Mouse (Mus musculus) midbrain, embryonic 10.5 days (tissue): ENCODE results near the gene Gm10477. TPM values are rescaled to one million over a fixed set of nuclear protein-coding genes. Genes with fewer than 3 reads are reported as not detected.
A peak's percentile ranks its signal among the peaks of the same experiment; 100 is the strongest.
"Not testable (repeated sequence)": the region's sequence is repeated elsewhere in the genome, so short reads cannot be mapped to it uniquely, and the experiment has no call there.

Experiments used
- DNase-seq: peaks from one replicate; pipeline ENCODE4 v3.0.0-alpha.2; 2017; ENCODE audit warnings: low spot score
- H3K27ac ChIP-seq: fragments of 300-500 bp; sonication (generic); replicated peaks from 2 replicates; pipeline ENCODE4 v1.5.1; 2016; ENCODE audit warnings: mild to moderate bottlenecking
- H3K27me3 ChIP-seq: fragments of 300-500 bp; sonication (generic); 2 replicates; pipeline ENCODE4 v1.6.1; 2016; ENCODE audit warnings: low read depth, mild to moderate bottlenecking; ENCODE audit not compliant: poor library complexity, severe bottlenecking
- H3K36me3 ChIP-seq: fragments of 300-500 bp; sonication (generic); 2 replicates; pipeline ENCODE4 v1.6.1; 2016; ENCODE audit warnings: mild to moderate bottlenecking, moderate library complexity
- H3K4me1 ChIP-seq: fragments of 300-500 bp; sonication (generic); 2 replicates; pipeline ENCODE4 v1.6.1; 2016
- H3K4me3 ChIP-seq: fragments of 300-500 bp; sonication (generic); 2 replicates; pipeline ENCODE4 v1.5.1; 2016; ENCODE audit warnings: mild to moderate bottlenecking, moderate library complexity
- H3K9me3 ChIP-seq: fragments of 300-500 bp; sonication (generic); replicated peaks from 2 replicates; pipeline ENCODE4 v1.6.1; 2016; ENCODE audit warnings: mild to moderate bottlenecking
- WGBS: fragments of 180-500 bp; shearing (Covaris S2); methylation state at CpG from one replicate; pipeline ENCODE4 v1.1.7; 2016; 5-methylcytosine and 5-hydroxymethylcytosine counted together
- polyA plus RNA-seq: library from polyadenylated mRNA; unstranded; fragments of >200 nt; fragmentation: Nextera tagmentation; extraction: Ambion mirVana; gene quantifications from 2 replicates; pipeline ENCODE4 v1.2.1, GENCODE M21; 2016

The Gm10477 gene
- polyA plus RNA-seq, result not detected in 2 replicates

DNA sequence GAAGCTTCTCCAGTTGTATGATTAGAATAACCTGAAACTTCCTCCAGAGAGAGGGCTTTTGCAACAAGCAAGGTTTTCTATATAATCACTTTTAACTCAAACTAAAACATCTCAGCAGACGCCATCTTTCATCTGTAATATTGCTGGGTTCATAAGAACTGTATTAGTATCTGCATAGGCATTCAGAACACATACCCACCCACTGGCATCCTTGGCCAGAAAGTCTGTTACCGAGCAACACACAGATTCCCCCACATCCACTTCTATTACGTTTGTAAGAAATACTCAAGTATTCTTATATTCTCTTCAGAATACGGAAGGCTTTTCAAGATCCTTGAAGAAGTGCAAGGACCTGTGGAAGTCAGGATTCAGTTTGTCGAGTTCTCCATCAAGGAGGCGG, at the start of gene Gm10477:
Gm10477 (plus strand) TSS at position 301 of the 400 bp plus-strand sequence.
- H3K9me3 ChIP-seq, H3K36me3 ChIP-seq, DNase-seq, H3K27ac ChIP-seq, H3K27me3 ChIP-seq, H3K4me3 ChIP-seq, H3K4me1 ChIP-seq: not testable (repeated sequence)
- 92% methylated on average over 6 of the region's 6 CpGs for WGBS

DNA sequence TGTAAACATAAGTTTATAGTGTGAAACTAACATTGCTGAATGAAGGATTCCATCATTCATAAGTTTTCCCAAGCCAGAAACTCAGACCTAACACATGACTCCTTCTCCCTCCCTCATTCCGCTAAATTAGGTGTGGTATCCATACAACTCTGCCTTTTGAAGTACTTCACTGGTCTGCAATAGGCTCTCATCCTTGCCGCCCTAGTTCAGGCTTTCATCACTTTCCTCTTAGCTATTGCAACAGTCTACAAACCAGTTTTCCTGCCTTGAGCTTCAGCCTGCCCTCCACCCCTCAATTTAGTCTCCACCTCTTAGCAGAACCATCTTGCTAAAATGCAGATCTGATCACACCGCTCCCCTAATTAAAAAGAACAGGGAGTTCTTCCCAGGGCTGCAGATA, 47.0 kb upstream of the Gm10477 start:
- DNase-seq, result no peak
- Histone ChIP-seq H3K27ac (no peak overlapping the region), H3K4me1 (no peaks in the 10 kb centered on the region), H3K27me3 (no peaks in the 10 kb centered on the region), H3K4me3 (no peak overlapping the region), H3K36me3 (peaks cover 18% of the 10 kb centered on the region), H3K9me3 (no peaks in the 10 kb centered on the region)
- 91% methylated on average over 3 of the region's 3 CpGs for WGBS

GRCm38 (mm10) chrX:56481906-56482305, 42.6 kb upstream of the Gm10477 start:
- Histone ChIP-seq H3K27ac (no peak overlapping the region), H3K4me1 (no peaks in the 10 kb centered on the region), H3K27me3 (no peaks in the 10 kb centered on the region), H3K4me3 (no peak overlapping the region), H3K9me3 (no peaks in the 10 kb centered on the region), H3K36me3 (peaks cover 32% of the 10 kb centered on the region)
- no peak for DNase-seq
- WGBS, result 68% methylated on average over 3 of the region's 3 CpGs

DNA sequence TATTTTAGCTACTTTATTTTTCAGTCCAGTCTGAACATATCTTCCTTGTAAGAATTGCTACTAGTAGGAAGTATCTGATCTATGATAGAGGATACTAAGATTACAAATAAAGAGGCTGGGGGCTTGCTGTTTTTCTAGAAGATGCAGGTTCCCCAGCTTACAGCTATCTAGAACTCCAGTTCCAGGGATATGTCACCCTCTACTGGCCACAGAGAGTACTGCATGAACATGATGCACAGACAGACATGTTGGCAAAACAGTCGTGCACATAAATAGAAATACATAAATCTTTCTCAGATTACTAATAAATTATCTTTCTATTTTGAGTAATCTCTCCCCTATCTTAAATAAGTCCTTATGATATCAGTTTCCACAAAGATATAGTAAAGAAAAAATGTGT, 34.8 kb upstream of the Gm10477 start:
- peak; percentile 57 for DNase-seq
- Histone ChIP-seq H3K27me3 (no peaks in the 10 kb centered on the region), H3K4me3 (no peak overlapping the region), H3K36me3 (peaks cover 6% of the 10 kb centered on the region; the same call in 1 of the 2 replicates), H3K4me1 (no peaks in the 10 kb centered on the region), H3K27ac (no peak overlapping the region), H3K9me3 (no peaks in the 10 kb centered on the region)
- 11% methylated on average over 1 of the region's 1 CpGs for WGBS

DNA sequence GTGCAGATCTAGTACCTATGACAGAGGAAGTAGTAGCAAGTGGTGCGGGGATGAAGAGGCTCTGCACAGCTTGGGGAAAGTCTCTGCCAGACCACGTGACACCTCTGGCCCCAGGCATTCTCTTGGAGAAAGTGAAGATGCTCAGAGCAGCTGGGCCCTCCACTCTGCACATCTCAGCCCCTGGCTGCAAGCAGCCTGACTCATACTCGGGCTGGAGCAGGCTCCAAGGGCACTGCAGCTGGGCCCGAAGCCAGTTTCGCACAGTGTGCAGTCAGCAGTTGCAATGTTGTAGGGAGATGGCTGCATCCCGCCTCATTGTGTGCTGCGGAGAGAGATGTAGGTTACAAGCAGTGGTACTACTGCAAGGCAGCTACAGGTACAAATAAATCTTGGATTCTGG, 27.3 kb upstream of the Gm10477 start:
- Histone ChIP-seq H3K27ac (no peak overlapping the region), H3K9me3 (no peaks in the 10 kb centered on the region), H3K36me3 (peaks cover 26% of the 10 kb centered on the region), H3K4me3 (no peak overlapping the region), H3K4me1 (no peaks in the 10 kb centered on the region), H3K27me3 (no peaks in the 10 kb centered on the region)
- DNase-seq, result no peak
- WGBS, result 84% methylated on average over 7 of the region's 7 CpGs

- Histone ChIP-seq H3K36me3 (no peaks in the 10 kb centered on the region), H3K4me3 (no peak overlapping the region), H3K27ac (no peak overlapping the region), H3K9me3 (no peaks in the 10 kb centered on the region), H3K4me1 (no peaks in the 10 kb centered on the region), H3K27me3 (no peaks in the 10 kb centered on the region)
- peak; percentile 47 for DNase-seq
- 7% methylated on average over 3 of the region's 3 CpGs for WGBS
Observed at GRCm38 (mm10) chrX:56531266-56531665, 6.7 kb downstream of the Gm10477 start.

- H3K36me3 ChIP-seq, result no peaks in the 10 kb centered on the region
- peak; percentile 25 for DNase-seq
- H3K27ac ChIP-seq, result no peak overlapping the region
Observed at GRCm38 (mm10) chrX:56537162-56537561, 12.6 kb downstream of the Gm10477 start.

GRCm38 (mm10) chrX:56549506-56549905, 25.0 kb downstream of the Gm10477 start, which contains the start of gene Gm648:
Gene Gm648, minus strand, starts transcription at chrX:56549606.
- H3K4me1 ChIP-seq, result no peaks in the 10 kb centered on the region
- WGBS, result 88% methylated on average over 7 of the region's 7 CpGs
- no peaks in the 10 kb centered on the region for H3K27me3 ChIP-seq
- H3K27ac ChIP-seq, result no peak within 1 kb of the TSS
- DNase-seq, result no peak
- H3K4me3 ChIP-seq, result no peak within 1 kb of the TSS
- no peaks in the 10 kb centered on the region for H3K9me3 ChIP-seq
- no peaks in the 10 kb centered on the region for H3K36me3 ChIP-seq

More at GRCm38 (mm10) chrX:56537162-56537561, 12.6 kb downstream of the Gm10477 start:
- no peaks in the 10 kb centered on the region for H3K9me3 ChIP-seq
- 60% methylated on average over 4 of the region's 4 CpGs for WGBS
- H3K27me3 ChIP-seq, result no peaks in the 10 kb centered on the region
- no peak overlapping the region for H3K4me3 ChIP-seq
- H3K4me1 ChIP-seq, result no peaks in the 10 kb centered on the region

DNA sequence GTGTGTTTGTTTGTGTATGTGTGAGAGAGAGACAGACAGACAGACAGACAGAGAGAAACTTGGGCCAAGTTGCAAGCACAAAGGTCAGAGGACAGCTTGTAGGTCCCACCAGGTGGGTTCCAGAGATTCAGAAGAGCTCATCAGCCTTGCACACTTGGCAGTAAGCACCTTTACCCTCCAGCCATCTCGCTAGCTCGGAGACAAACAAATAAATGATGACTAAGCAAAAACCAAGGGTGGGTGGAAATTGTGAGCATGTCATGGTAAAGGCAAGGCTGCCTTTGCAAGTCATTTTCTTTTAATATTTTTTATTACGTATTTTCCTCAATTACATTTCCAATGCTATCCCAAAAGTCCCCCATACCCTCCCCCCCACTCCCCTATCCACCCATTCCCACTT, 29.0 kb downstream of the Gm10477 start:
- Histone ChIP-seq H3K9me3 (no peaks in the 10 kb centered on the region), H3K27me3 (no peaks in the 10 kb centered on the region), H3K4me3 (no peak overlapping the region), H3K36me3 (no peaks in the 10 kb centered on the region), H3K4me1 (no peaks in the 10 kb centered on the region), H3K27ac (no peak overlapping the region)
- 76% methylated on average over 3 of the region's 3 CpGs for WGBS
- DNase-seq, result no peak

- Histone ChIP-seq H3K4me1 (no peaks in the 10 kb centered on the region), H3K4me3 (no peak overlapping the region), H3K27ac (no peak overlapping the region), H3K27me3 (no peaks in the 10 kb centered on the region), H3K9me3 (no peaks in the 10 kb centered on the region), H3K36me3 (no peaks in the 10 kb centered on the region)
- no peak for DNase-seq
- WGBS, result 15% methylated on average over 6 of the region's 6 CpGs
Observed at GRCm38 (mm10) chrX:56572465-56572864, 47.9 kb downstream of the Gm10477 start.

Other genes starting within 250 kb of the Gm10477 start
- gene Zfp449, start 178.3 kb upstream of the Gm10477 start, polyA plus RNA-seq, result 6.5 and 7.4 TPM in 2 replicates
- gene Smim10l2a, start 150.2 kb upstream of the Gm10477 start, polyA plus RNA-seq, result 3.3 and 4.4 TPM in 2 replicates
- gene Gm2174, start 76.8 kb upstream of the Gm10477 start, polyA plus RNA-seq, result 1.4 and 1.7 TPM in 2 replicates
- gene Ints6l, start 69.9 kb upstream of the Gm10477 start, polyA plus RNA-seq, result 23.6 and 26.3 TPM in 2 replicates
- gene Gm648, start 24.9 kb downstream of the Gm10477 start, polyA plus RNA-seq, result not detected in 2 replicates
- 43.2 and 45.5 TPM in 2 replicates for gene Mmgt1, start 73.3 kb downstream of the Gm10477 start, polyA plus RNA-seq
- 12.9 and 17.5 TPM in 2 replicates for gene Slc9a6, start 85.0 kb downstream of the Gm10477 start, polyA plus RNA-seq
- 83.1 and 106 TPM in 2 replicates for gene Fhl1, start 207.0 kb downstream of the Gm10477 start, polyA plus RNA-seq